Mouse (Mus musculus): ENCODE data around the gene E130308A19Rik. TPM values are rescaled to one million over a fixed set of nuclear protein-coding genes. Genes with fewer than 3 reads are reported as not detected.

The E130308A19Rik gene
- total and polyA plus RNA-seq, 3 experiments: 2.4 to 3.4 (median 3.1) TPM

DNA sequence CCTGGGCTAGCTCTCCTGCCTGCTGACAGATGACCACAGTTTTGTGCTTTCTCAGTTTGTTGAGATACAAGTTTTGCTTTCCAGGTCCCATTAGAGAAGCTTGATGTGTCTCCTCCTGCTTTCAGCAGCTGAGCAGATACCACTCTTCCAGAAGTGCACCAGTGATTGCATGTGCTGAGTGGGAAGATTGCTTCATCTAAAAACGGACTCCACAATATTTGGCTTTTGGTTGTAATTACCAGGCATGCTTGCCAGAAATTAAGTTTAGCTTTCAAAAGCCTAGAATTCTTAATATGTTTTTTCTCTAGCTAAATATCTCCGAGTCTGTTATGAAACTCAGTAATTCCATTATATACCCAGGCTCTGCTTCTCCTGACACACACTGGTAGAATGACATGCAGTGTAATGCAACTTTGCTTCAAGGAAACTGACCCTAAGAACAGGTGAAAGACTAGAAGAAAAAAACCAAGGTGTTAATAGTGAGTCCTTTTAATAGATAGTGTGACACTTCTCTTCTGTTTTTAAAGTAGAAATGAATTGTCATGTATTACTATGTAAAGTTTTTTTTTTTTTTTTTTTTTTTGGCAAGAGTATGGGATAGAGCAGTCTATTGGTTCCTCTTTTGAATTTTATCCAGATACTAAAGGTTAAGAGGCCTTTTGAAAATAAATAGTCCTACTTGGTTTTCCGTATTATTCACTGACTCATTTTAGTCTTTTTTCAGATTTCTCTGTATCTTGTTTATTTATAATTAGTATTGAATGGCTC lies 40.7 kb downstream of the E130308A19Rik start:
- Histone ChIP-seq H3K79me2 (replicated peaks; ENCODE audit: control insufficient read depth, extremely low read depth, insufficient read depth, poor library complexity, severe bottlenecking) (no peaks in the 10 kb centered on the region), H3K4me2 (ENCODE audit: insufficient read depth, low read depth, poor library complexity, severe bottlenecking) (no peak overlapping the region), H3K4me3 (replicated peaks in 1 of 3; ENCODE audit: low read depth in 2 of 3, low read length in 2 of 3, poor library complexity in 1 of 3) (no peak overlapping the region), H3K9ac (ENCODE audit: insufficient read depth, low read depth) (no peak overlapping the region), H3K27me3 (replicated peaks) (no peaks in the 10 kb centered on the region), H3K4me1 (ENCODE audit: control insufficient read depth in 1 of 2, insufficient read depth in 2 of 2) (no peaks in the 10 kb centered on the region), H3K27ac (ENCODE audit: insufficient read depth, low read depth) (no peak overlapping the region), H3K36me3 (replicated peaks in 1 of 2; ENCODE audit: control insufficient read depth in 1 of 2, insufficient read depth in 1 of 2, low read length in 1 of 2) (no peaks in the 10 kb centered on the region), H3K9me3 (replicated peaks; ENCODE audit: low read length) (no peaks in the 10 kb centered on the region)
- dilution Hi-C loops (cut with MboI; ENCODE audit: extremely low pct_ligation_motif_present, extremely low pct_unique_long_range_greater_than_20kb, low sequenced_read_pairs): no loop called here
- in situ Hi-C loops (cut with MboI; ENCODE audit: low pct_ligation_motif_present, low pct_unique_long_range_greater_than_20kb, low sequenced_read_pairs): no loop called here
- TF ChIP-seq TBP (conservative IDR thresholded peaks at IDR 0.05; ENCODE audit: low read depth, low read length) (no peak), EP300 (IDR thresholded peaks at IDR 0.05; ENCODE audit: low read length) (no peak), CTCF (conservative IDR thresholded peaks at IDR 0.05 in 1 of 2, IDR thresholded peaks at IDR 0.05 in 1 of 2; ENCODE audit: low read depth in 2 of 2, low read length in 2 of 2) (no peak), NELFE (IDR thresholded peaks at IDR 0.05; ENCODE audit: low read depth, low read length) (no peak), ZMIZ1 (IDR thresholded peaks at IDR 0.05; ENCODE audit: low read depth, low read length) (no peak), ETS1 (conservative IDR thresholded peaks at IDR 0.05; ENCODE audit: low read depth, low read length) (no peak), ZC3H11A (IDR thresholded peaks at IDR 0.05; ENCODE audit: low read depth, low read length) (no peak), MXI1 (IDR thresholded peaks at IDR 0.05; ENCODE audit: low read depth, low read length) (no peak), CHD1 (IDR thresholded peaks at IDR 0.05; ENCODE audit: low read depth, low read length) (no peak), CHD2 (IDR thresholded peaks at IDR 0.05; ENCODE audit: low read length) (no peak), IRF4 (IDR thresholded peaks at IDR 0.05; ENCODE audit: low read depth, low read length) (no peak), GABPA (IDR thresholded peaks at IDR 0.05; ENCODE audit: insufficient replicate concordance, low read depth, low read length) (no peak), ZKSCAN1 (IDR thresholded peaks at IDR 0.05; ENCODE audit: borderline replicate concordance, low read depth, low read length) (no peak), JUND (conservative IDR thresholded peaks at IDR 0.05; ENCODE audit: low read depth, low read length) (no peak), NRF1 (IDR thresholded peaks at IDR 0.05; ENCODE audit: low read depth, low read length) (no peak), POLR2AphosphoS2 (IDR thresholded peaks at IDR 0.05; ENCODE audit: low read depth, low read length) (no peak), USF1 (IDR thresholded peaks at IDR 0.05; ENCODE audit: low read depth, low read length) (no peak), E2F4 (IDR thresholded peaks at IDR 0.05; ENCODE audit: insufficient replicate concordance, low read depth, low read length) (no peak), MAFK (IDR thresholded peaks at IDR 0.05; ENCODE audit: insufficient replicate concordance, low read length) (no peak), USF2 (conservative IDR thresholded peaks at IDR 0.05; ENCODE audit: low read depth, low read length) (no peak)
- no peak for DNase-seq (ENCODE audit: extremely low read depth)

DNA sequence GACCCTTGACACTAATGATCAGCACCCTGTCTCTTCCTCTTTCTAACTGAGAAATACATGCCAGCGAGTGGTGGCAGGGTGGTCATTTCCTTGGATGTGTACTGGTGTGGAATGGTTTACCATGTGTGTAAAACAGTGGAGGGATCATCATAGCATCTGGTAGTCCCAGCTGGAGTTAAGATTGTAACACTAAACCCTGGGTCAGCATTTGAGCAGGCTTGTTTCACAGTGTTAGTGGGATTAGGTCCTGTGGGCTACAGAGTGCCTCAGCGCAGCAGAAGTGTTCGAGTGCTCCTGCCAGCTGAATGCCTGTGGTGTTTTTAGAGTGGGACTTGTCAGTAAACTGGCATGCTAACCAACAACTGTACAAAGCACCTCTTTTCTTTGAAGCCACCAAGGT lies 42.0 kb downstream of the E130308A19Rik start:
- no peaks in the 10 kb centered on the region for H3K79me2 ChIP-seq (replicated peaks; ENCODE audit: control insufficient read depth, extremely low read depth, insufficient read depth, poor library complexity, severe bottlenecking)
- no peaks in the 10 kb centered on the region for H3K36me3 ChIP-seq (replicated peaks in 1 of 2; ENCODE audit: control insufficient read depth in 1 of 2, insufficient read depth in 1 of 2, low read length in 1 of 2)
- DNase-seq (ENCODE audit: extremely low read depth): no peak
- TF ChIP-seq HCFC1 (IDR thresholded peaks at IDR 0.05; ENCODE audit: low read depth, low read length): no peak
- TF ChIP-seq ETS1 (conservative IDR thresholded peaks at IDR 0.05; ENCODE audit: low read depth, low read length): no peak
- no peak for TF ChIP-seq USF2 (conservative IDR thresholded peaks at IDR 0.05; ENCODE audit: low read depth, low read length)
- no peak for TF ChIP-seq MYC (IDR thresholded peaks at IDR 0.05; ENCODE audit: low read depth, low read length)
- in situ Hi-C loops (cut with MboI; ENCODE audit: low pct_ligation_motif_present, low pct_unique_long_range_greater_than_20kb, low sequenced_read_pairs): no loop called here
- H3K27me3 ChIP-seq (replicated peaks): no peaks in the 10 kb centered on the region
- no peak overlapping the region for H3K4me2 ChIP-seq (ENCODE audit: insufficient read depth, low read depth, poor library complexity, severe bottlenecking)
- H3K9me3 ChIP-seq (replicated peaks; ENCODE audit: low read length): no peaks in the 10 kb centered on the region
- H3K4me3 ChIP-seq (replicated peaks in 1 of 3; ENCODE audit: low read depth in 2 of 3, low read length in 2 of 3, poor library complexity in 1 of 3): no peak overlapping the region
- no peak overlapping the region for H3K27ac ChIP-seq (ENCODE audit: insufficient read depth, low read depth)
- no peak overlapping the region for H3K9ac ChIP-seq (ENCODE audit: insufficient read depth, low read depth)
- dilution Hi-C loops (cut with MboI; ENCODE audit: extremely low pct_ligation_motif_present, extremely low pct_unique_long_range_greater_than_20kb, low sequenced_read_pairs): no loop called here
- H3K4me1 ChIP-seq (ENCODE audit: control insufficient read depth in 1 of 2, insufficient read depth in 2 of 2): no peaks in the 10 kb centered on the region

Measured in CH12.LX (cell line).